Mouse (Mus musculus): ENCODE data around the gene Tnfaip8l3. TPM values are rescaled to one million over a fixed set of nuclear protein-coding genes. Genes with fewer than 3 reads are reported as not detected.

The Tnfaip8l3 gene
- 0.36 and 0.40 TPM in 2 replicates for polyA plus RNA-seq (2012; rRNA removed)

GRCm38 (mm10) chr9:54068032-54068649, at the start of gene Tnfaip8l3:
Tnfaip8l3 (minus strand) TSS chr9:54068388.

GRCm38 (mm10) chr9:53975122-53975518, 93.1 kb downstream of the Tnfaip8l3 start, which contains the start of gene Elmod1:
Elmod1 (minus strand) TSS chr9:53975301.

Other genes with a start within 250 kb of the Tnfaip8l3 start
- gene Sln, start 218.2 kb downstream of the Tnfaip8l3 start, polyA plus RNA-seq (2012; rRNA removed) = 1.2 and 1.4 TPM in 2 replicates
- gene Elmod1, start 93.1 kb downstream of the Tnfaip8l3 start, polyA plus RNA-seq (2012; rRNA removed) = 0.30 and 0.69 TPM in 2 replicates
- gene Cyp19a1, start 199.7 kb upstream of the Tnfaip8l3 start, polyA plus RNA-seq (2012; rRNA removed) = not detected in 2 replicates
- gene Gldn, start 218.1 kb upstream of the Tnfaip8l3 start, polyA plus RNA-seq (2012; rRNA removed) = not detected in 2 replicates